Mouse (Mus musculus) lung, adult 2 months (tissue): Measurements from ENCODE around the gene Trim41.

ENCODE experiments used
- CTCF ChIP-seq: fragments of 200-500 bp; IDR thresholded peaks from 2 replicates; pipeline ENCODE4 v1.5.1; 2011; ENCODE audit warnings: mild to moderate bottlenecking, low read length, control low read depth; ENCODE audit not compliant: insufficient read depth
- POLR2A ChIP-seq: fragments of 200-500 bp; IDR thresholded peaks from 2 replicates; pipeline ENCODE4 v1.6.1; 2011; ENCODE audit warnings: low read depth, mild to moderate bottlenecking, control low read depth, low read length, borderline replicate concordance; ENCODE audit errors: extremely low read depth

DNA sequence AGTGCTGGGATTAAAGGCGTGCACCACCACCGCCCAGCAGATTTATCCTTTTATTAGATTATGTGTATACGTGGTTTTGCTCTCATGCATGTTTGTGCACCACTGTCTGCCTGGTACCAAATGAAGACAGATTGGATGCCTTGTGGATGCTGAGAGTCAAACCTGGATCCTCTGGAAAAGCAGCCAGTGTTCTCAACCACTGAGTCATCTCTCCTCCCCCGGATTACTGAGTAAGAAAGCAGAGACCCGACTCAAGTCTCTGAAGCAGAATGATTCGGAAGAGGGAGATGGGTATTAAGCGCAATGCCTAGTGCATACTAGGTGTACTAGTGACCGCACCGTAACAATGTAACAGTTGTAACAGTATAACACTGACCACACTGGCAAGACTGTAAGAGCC lies 53.0 kb downstream of the Trim41 start:
- TF ChIP-seq CTCF (no peak), POLR2A (no peak)
